Mouse (Mus musculus): ENCODE measurements at regions not wholly inside any gene's neighbourhood (a gene's known extent, or its start where the extent isn't known, plus 50 kb on each side); places are given as distances from the start of the nearest gene placed in this dataset.

DNA sequence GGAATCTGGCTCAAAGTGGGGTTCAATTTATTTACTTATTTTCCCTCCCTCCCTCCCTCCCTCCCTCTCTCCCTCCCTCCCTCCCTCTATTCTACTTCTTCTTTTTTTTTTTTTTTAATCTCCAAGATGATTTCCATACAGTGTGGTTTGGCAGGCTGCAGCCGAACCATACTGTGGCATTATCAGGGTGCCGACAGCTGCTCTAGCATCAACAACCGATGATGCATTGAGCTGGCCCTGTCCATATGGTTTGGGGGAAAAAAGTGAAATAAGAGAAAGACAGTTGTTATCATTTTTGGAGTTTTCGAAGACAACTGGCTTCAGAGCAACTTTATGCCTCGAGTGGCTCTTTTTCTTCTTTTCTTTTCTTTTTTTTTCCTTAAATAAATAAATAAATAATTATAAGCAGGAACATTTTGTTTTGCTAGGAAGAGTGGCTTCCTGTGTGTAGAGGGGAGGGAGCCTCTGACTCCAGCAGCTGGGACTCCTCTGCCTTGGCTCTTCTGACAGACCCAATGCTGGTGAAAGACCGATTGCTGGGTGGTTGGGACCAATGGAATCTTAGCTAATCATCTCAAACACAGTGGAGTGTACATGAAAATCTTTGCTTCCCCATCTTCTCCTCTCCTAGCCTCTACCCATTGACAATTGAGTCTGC lies 190.1 kb upstream of the Maf start:
- DNase-seq: peak; percentile 62

GRCm38 (mm10) chr8:115897086-115897485 lies 189.5 kb upstream of the Maf start:
- DNase-seq: peak; percentile 25

GRCm38 (mm10) chr8:115896066-115896465 lies 188.5 kb upstream of the Maf start:
- DNase-seq: no peak

GRCm38 (mm10) chr8:115888278-115888677 lies 180.7 kb upstream of the Maf start:
- DNase-seq: no peak

GRCm38 (mm10) chr8:115885121-115885743 lies 177.6 kb upstream of the Maf start:
- DNase-seq: no peak

DNA sequence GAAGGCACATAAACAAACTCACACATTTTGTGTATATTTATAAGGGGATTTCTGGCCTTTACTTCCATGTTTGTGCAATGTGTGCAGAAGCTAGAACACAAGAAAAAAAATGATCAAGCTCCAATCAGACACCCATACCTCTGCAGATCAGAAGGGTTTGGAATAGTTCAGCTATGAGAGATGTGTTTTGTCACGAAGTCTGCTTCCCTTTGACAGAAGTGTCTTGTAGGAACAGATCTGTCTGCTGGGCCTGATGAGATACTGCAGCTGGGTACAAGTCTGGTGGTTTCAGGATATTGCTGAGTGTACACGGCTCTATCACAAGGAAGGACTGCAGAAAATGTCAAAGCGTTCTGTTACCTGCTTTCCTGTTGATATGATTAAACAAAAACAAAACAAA lies 176.2 kb upstream of the Maf start:
- DNase-seq: no peak

GRCm38 (mm10) chr8:115881881-115882280 lies 174.3 kb upstream of the Maf start:
- no peak for DNase-seq

DNA sequence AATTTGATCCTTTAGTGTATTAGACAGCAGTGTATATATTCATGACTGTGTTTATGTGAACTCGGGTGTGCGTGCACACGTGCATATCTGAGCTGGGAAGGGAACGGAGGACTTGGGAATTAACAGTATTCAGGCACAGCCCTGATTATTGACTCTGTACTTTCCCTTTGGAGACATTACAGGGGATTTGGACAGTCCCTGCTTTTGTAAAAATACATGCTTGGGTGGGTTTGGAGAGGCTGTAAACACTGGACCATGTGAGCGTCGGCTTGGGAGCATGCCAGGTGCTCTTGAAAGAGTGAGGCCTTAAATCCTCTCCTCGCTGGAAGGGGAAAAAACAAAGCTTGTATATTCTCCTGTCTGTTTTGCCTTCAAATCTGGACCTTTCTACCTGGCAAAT lies 167.2 kb upstream of the Maf start:
- peak; percentile 84 for DNase-seq

GRCm38 (mm10) chr8:115871381-115871780 lies 163.8 kb upstream of the Maf start:
- no peak for DNase-seq

GRCm38 (mm10) chr8:115861381-115861780 lies 153.8 kb upstream of the Maf start:
- no peak for DNase-seq

DNA sequence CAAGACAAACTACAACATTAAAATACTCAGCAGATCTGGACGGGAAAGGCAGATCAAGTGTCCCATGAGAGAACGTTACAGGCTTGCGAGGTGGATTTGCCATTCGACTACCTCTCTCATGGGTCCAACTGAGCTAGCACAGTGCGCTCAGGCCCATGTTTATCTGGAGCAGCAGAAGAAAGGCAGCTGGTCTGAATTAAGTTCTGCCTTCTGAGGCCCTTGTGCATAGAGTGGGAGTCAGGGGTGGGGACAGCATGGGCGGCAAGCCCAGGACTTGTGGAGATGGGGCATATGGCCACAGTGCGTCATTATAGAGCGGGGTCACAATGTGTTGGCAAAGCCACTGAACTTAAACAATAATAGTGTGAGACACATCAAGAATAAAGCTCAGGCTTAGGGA lies 151.8 kb upstream of the Maf start:
- peak; percentile 64 for DNase-seq

DNA sequence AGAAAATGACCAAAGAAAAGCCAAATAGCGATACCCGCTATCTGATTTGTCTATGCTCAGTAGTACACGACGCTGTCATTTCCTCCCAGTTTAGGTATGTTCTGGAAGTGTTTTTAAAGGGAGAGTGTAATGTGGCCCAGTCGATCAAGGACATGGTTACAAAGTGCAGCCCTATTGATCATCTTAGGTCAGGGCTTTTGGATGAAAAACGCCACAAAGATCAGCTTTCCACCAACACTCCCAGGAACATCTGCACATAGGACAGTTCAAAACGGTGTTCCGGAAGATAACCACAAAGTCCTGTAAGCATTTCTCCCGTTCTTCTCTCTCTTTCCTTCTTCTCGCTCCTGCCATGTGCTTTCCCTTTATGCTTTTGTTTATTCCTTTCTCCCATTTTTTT lies 149.2 kb upstream of the Maf start:
- no peak for DNase-seq

DNA sequence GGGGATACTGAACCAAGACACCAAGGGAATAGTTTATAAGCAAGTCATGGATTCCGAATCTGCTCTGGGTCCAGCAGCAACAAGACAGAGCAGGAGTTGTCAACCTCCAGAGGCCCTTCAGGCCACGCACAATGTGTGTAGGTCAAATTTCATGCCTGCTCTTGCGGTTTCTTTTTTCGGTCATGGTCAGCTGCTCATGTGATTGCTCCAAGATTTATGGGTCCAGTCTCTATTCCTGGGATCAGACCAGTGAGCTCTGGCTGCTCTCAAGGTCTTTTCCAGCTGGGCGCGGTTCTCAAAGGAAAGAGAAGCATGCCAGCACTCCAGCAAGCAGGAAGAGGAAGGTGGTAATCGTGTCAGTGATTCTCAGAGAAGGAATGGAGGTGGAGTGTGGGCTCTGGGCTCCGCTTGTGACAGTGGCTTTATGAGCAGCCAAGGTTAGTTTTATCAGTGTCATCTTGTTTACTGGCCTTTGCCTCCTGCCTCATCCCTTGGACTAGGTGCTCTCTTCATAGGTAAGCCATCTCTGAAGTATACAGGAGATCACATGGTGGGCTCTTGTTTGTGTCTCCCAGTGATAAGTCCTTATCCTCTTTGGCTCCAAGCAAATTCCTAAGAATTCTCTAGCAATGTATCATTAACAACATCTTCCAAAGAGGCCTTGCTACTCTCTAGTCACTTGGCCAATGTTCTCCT lies 148.5 kb upstream of the Maf start:
- DNase-seq: peak; percentile 58

- no peak for DNase-seq
Measured at GRCm38 (mm10) chr8:115854209-115854900, 146.8 kb upstream of the Maf start.

DNA sequence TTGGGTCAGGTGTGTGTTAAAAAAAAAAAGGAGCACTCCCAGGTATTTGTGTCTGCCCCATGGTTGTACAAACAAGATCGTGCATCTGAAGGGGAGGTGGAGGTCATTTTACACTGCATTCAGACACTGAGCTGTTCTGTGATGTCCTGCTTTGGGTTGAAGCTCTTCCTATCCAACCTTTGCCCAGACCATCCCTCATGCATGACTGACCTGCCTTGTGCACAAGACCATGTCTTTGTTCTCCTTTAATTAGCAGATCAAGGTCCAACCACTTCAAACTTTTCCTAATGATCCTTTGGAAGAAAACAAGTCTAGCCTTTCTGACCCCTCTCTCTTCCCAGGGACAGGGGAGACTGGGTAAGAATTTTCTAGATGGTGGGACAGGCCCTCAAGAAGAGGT lies 143.0 kb upstream of the Maf start:
- DNase-seq: peak; percentile 50

DNA sequence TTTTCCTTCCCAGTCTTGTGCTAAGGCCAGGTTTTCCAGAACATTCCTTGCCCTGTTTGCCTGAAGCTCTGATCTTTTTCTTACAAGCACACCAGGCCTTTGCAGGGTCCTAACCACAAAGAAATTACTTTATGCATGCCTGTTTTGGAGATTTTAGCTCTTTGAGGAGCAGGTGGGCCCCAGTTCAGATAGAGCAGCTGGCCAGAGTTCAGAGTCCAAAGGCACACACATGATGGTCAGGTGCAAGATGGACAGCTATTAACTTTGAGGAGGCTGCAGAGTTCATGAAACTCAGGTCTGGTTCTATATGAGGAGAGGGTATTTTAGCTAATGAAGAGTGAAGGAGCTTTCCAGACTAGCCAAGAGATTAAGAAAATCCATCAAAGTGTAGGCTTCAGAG lies 125.8 kb upstream of the Maf start:
- DNase-seq: peak; percentile 49

DNA sequence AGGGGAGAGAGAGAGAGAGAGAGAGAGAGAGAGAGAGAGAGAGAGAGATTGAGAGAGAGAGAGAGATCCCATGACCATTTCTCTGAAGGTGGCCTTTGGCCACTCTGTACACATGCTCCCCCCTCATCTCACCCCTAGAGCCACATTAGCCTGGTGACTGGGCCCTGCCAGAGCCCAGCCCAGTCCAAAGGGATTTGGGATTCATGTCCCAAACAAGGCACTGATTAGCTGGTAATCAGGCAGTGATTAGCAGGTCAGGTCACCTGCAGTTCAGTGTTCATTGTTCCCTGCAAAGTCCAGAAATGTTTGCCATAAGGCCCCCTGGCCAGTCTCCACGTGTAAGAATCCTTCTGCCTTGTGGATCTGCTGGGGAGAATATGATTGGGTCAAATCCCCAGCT lies 124.1 kb upstream of the Maf start:
- peak; percentile 20 for DNase-seq

DNA sequence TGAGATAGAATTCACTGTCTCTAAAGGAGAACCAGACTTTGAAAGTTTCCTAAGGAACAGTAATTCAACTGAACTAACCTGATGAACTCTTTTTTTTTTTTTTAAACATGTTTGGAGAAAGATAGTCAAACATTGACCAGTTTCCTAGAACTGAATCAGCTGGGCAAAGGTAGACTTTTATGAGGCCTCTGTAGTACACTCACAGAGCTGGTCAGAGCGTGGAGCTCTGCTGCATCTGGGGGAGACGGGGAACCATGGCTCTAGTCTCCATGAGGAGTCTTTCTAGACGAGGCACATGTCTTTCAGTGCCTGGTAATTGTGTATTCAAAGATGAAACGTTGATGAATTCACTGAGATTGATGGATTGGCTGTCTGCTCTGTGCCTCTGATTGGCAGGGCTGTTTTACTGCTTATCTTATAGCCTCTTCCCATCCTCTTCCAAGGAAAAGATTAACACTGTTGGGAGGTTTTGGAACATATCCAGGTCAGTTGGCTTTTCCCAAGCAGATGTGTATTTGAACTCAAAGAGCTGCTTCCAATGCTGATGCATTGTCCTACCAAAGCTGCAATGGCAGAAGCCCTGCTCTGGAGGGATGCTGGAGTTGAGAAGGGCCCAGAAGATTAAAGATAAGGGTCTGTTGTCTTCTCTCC lies 122.5 kb upstream of the Maf start:
- DNase-seq: peak; percentile 30

DNA sequence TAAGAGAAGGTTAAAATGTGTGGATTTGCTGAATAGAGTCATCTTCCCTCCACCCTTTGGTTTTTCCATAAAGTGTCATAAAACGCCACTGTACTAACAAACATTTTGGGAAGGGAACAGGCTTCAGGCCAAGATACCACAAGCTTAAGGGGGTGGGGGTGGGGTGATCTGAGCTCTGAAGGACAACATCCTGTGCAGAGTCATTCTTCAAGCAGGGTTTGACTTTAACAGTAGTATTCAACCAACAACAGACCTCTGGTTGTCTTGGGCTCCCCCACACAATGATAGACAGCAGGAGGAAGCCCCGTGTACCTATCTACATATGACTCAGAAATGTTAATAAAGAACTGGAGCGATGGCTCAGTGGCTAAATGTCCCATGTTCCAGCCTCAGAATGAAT lies 118.9 kb upstream of the Maf start:
- DNase-seq: peak; percentile 19

- DNase-seq: no peak
Measured at GRCm38 (mm10) chr8:115825899-115826502, 118.4 kb upstream of the Maf start.

DNA sequence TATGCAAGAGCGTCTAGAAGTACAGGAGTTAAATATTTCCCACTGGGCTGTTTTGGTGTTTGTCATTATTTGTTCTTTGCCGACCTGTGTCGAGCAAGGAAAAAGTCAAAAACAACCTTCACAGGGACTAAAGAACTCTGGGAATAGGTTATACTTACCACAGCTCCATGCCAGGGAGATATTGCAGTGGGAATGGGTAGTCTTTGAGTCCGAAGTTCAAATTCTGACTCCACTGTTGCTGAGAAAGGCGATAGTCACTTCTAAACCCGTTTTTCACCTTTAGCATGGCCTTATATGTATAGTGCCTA lies 116.8 kb upstream of the Maf start:
- no peak for DNase-seq

DNA sequence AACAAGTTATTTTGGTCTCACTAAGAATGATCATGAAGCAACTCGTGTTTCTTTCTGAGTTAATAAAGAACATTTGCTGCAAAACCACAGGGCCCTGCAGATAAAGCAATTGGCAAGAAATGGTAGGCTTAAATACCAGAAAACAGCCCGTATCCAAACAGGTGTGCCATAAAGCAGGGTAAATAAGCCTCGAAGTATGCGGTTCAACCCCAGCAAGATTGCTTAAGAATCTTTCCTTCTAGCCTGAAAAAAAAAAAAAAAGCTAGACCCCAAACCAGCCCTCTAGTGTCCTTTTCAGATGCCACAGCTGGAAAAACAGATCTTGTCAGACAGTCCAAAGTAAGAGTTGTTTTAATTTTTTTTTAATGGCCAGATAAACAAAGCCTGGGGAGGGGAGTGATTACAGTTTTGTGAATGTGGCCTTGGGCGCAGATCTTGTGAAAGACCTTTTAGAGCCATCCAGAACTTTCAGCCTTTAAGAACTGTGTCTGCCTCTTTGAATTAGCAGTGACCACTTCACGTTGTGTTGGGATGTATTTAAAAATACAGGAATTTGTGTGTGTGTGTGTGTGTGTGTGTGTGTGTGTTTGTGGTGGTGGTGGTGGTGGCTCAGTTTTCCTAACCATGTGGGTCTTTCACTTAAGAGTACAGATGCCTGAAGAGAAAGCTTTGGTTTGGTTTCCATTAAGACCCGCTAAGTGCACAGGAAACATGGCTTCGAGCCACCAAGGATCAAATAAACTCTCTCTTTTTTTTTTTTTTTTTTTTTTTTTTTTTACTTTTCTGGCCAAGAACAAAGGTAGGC lies 116.3 kb upstream of the Maf start:
- DNase-seq: peak; percentile 22

All from kidney, postnatal 10 days (tissue).